Mouse (Mus musculus): Measurements from ENCODE around the gene Wwtr1. TPM values are rescaled to one million over a fixed set of nuclear protein-coding genes. Genes with fewer than 3 reads are reported as not detected.
A peak's percentile ranks its signal among the peaks of the same experiment; 100 is the strongest.

Wwtr1 gene
- polyA plus RNA-seq, 2 experiments, result 34.5 to 54.2 TPM

- Histone ChIP-seq H3K4me2 (replicated peaks; ENCODE audit: low read depth, low read length, severe bottlenecking) (no peak overlapping the region), H3K27ac (replicated peaks; ENCODE audit: low read depth, low read length) (peak overlapping the region; percentile 48), H3K27me3 (ENCODE audit: control insufficient read depth, insufficient read depth, low read length) (no peaks in the 10 kb centered on the region), H3K36me3 (ENCODE audit: control insufficient read depth, insufficient read depth, low read length) (no peaks in the 10 kb centered on the region), H3K4me3 (replicated peaks; ENCODE audit: low read length) (no peak overlapping the region), H3K9ac (ENCODE audit: low read depth, low read length, severe bottlenecking) (no peak overlapping the region), H3K9me3 (ENCODE audit: control insufficient read depth, low read length) (no peaks in the 10 kb centered on the region), H3K4me1 (ENCODE audit: control insufficient read depth, insufficient read depth, low read length) (no peaks in the 10 kb centered on the region)
- DNase-seq (ENCODE audit: low spot score), result peak; percentile 88
- peak; percentile 91 for ATAC-seq (ENCODE audit: low FRiP score, low read depth)
- 16% methylated on average over 1 of the region's 1 CpGs for WGBS
- TF ChIP-seq POLR2A (IDR thresholded peaks at IDR 0.05; ENCODE audit: borderline replicate concordance, extremely low read depth, insufficient read depth, insufficient read length), result no peak
Measured at GRCm38 (mm10) chr3:57604618-57605015, 28.9 kb upstream of the Wwtr1 start.

GRCm38 (mm10) chr3:57603891-57604617 lies 28.3 kb upstream of the Wwtr1 start:
- Histone ChIP-seq H3K4me3 (replicated peaks; ENCODE audit: low read length) (no peak overlapping the region), H3K4me2 (replicated peaks; ENCODE audit: low read depth, low read length, severe bottlenecking) (no peak overlapping the region), H3K9me3 (ENCODE audit: control insufficient read depth, low read length) (no peaks in the 10 kb centered on the region), H3K27ac (replicated peaks; ENCODE audit: low read depth, low read length) (peak overlapping the region; percentile 48), H3K36me3 (ENCODE audit: control insufficient read depth, insufficient read depth, low read length) (no peaks in the 10 kb centered on the region), H3K4me1 (ENCODE audit: control insufficient read depth, insufficient read depth, low read length) (no peaks in the 10 kb centered on the region), H3K27me3 (ENCODE audit: control insufficient read depth, insufficient read depth, low read length) (no peaks in the 10 kb centered on the region), H3K9ac (ENCODE audit: low read depth, low read length, severe bottlenecking) (no peak overlapping the region)
- DNase-seq (ENCODE audit: low spot score) (peak; percentile 42), ATAC-seq (ENCODE audit: low FRiP score, low read depth) (peak; percentile 62)
- WGBS, result 50% methylated on average over 5 of the region's 5 CpGs
- no peak for TF ChIP-seq POLR2A (IDR thresholded peaks at IDR 0.05; ENCODE audit: borderline replicate concordance, extremely low read depth, insufficient read depth, insufficient read length)

GRCm38 (mm10) chr3:57602610-57603009 lies 26.9 kb upstream of the Wwtr1 start:
- no peak for DNase-seq (ENCODE audit: low spot score)
- Histone ChIP-seq H3K9ac (ENCODE audit: low read depth, low read length, severe bottlenecking) (no peak overlapping the region), H3K4me1 (ENCODE audit: control insufficient read depth, insufficient read depth, low read length) (no peaks in the 10 kb centered on the region), H3K4me3 (replicated peaks; ENCODE audit: low read length) (no peak overlapping the region), H3K27me3 (ENCODE audit: control insufficient read depth, insufficient read depth, low read length) (no peaks in the 10 kb centered on the region), H3K4me2 (replicated peaks; ENCODE audit: low read depth, low read length, severe bottlenecking) (no peak overlapping the region), H3K36me3 (ENCODE audit: control insufficient read depth, insufficient read depth, low read length) (no peaks in the 10 kb centered on the region), H3K9me3 (ENCODE audit: control insufficient read depth, low read length) (no peaks in the 10 kb centered on the region), H3K27ac (replicated peaks; ENCODE audit: low read depth, low read length) (no peak overlapping the region)
- WGBS, result 71% methylated on average over 4 of the region's 4 CpGs
- TF ChIP-seq POLR2A (IDR thresholded peaks at IDR 0.05; ENCODE audit: borderline replicate concordance, extremely low read depth, insufficient read depth, insufficient read length), result no peak
- no peak for ATAC-seq (ENCODE audit: low FRiP score, low read depth)

- no peak overlapping the region for H3K27ac ChIP-seq (replicated peaks; ENCODE audit: low read depth, low read length)
- WGBS, result 63% methylated on average over 7 of the region's 7 CpGs
- ATAC-seq (ENCODE audit: low FRiP score, low read depth) (no peak), DNase-seq (ENCODE audit: low spot score) (no peak)
- no peaks in the 10 kb centered on the region for H3K27me3 ChIP-seq (ENCODE audit: control insufficient read depth, insufficient read depth, low read length)
- no peak overlapping the region for H3K4me3 ChIP-seq (replicated peaks; ENCODE audit: low read length)
- no peak for TF ChIP-seq POLR2A (IDR thresholded peaks at IDR 0.05; ENCODE audit: borderline replicate concordance, extremely low read depth, insufficient read depth, insufficient read length)
- no peaks in the 10 kb centered on the region for H3K4me1 ChIP-seq (ENCODE audit: control insufficient read depth, insufficient read depth, low read length)
- H3K9me3 ChIP-seq (ENCODE audit: control insufficient read depth, low read length), result no peaks in the 10 kb centered on the region
- H3K4me2 ChIP-seq (replicated peaks; ENCODE audit: low read depth, low read length, severe bottlenecking), result no peak overlapping the region
- H3K9ac ChIP-seq (ENCODE audit: low read depth, low read length, severe bottlenecking), result no peak overlapping the region
- no peaks in the 10 kb centered on the region for H3K36me3 ChIP-seq (ENCODE audit: control insufficient read depth, insufficient read depth, low read length)
Measured at GRCm38 (mm10) chr3:57596566-57596965, 20.9 kb upstream of the Wwtr1 start.

GRCm38 (mm10) chr3:57595506-57595905 lies 19.8 kb upstream of the Wwtr1 start:
- ATAC-seq (ENCODE audit: low FRiP score, low read depth) (no peak), DNase-seq (ENCODE audit: low spot score) (no peak)
- no peak overlapping the region for H3K9ac ChIP-seq (ENCODE audit: low read depth, low read length, severe bottlenecking)
- H3K9me3 ChIP-seq (ENCODE audit: control insufficient read depth, low read length), result no peaks in the 10 kb centered on the region
- H3K4me2 ChIP-seq (replicated peaks; ENCODE audit: low read depth, low read length, severe bottlenecking), result no peak overlapping the region
- no peak overlapping the region for H3K4me3 ChIP-seq (replicated peaks; ENCODE audit: low read length)
- no peak overlapping the region for H3K27ac ChIP-seq (replicated peaks; ENCODE audit: low read depth, low read length)
- H3K27me3 ChIP-seq (ENCODE audit: control insufficient read depth, insufficient read depth, low read length), result no peaks in the 10 kb centered on the region
- no peak for TF ChIP-seq POLR2A (IDR thresholded peaks at IDR 0.05; ENCODE audit: borderline replicate concordance, extremely low read depth, insufficient read depth, insufficient read length)
- H3K4me1 ChIP-seq (ENCODE audit: control insufficient read depth, insufficient read depth, low read length), result no peaks in the 10 kb centered on the region
- no peaks in the 10 kb centered on the region for H3K36me3 ChIP-seq (ENCODE audit: control insufficient read depth, insufficient read depth, low read length)
